Mouse (Mus musculus) gonadal fat pad, adult 2 months (tissue): Measurements from ENCODE around the gene Parp3. TPM values are rescaled to one million over a fixed set of nuclear protein-coding genes. Genes with fewer than 3 reads are reported as not detected.

Source experiments
- DNase-seq: peaks from one replicate; pipeline ENCODE4 v3.0.0-alpha.2; 2012; ENCODE audit warnings: low read depth
- polyA plus RNA-seq: library from polyadenylated mRNA; depleted of rRNA; stranded (reverse); fragments of >200 nt; gene quantifications from 2 replicates; pipeline ENCODE4 v1.2.3, GENCODE M21; 2012; rRNA removed

Parp3 gene
- polyA plus RNA-seq, 1 experiment: 103 TPM

DNA sequence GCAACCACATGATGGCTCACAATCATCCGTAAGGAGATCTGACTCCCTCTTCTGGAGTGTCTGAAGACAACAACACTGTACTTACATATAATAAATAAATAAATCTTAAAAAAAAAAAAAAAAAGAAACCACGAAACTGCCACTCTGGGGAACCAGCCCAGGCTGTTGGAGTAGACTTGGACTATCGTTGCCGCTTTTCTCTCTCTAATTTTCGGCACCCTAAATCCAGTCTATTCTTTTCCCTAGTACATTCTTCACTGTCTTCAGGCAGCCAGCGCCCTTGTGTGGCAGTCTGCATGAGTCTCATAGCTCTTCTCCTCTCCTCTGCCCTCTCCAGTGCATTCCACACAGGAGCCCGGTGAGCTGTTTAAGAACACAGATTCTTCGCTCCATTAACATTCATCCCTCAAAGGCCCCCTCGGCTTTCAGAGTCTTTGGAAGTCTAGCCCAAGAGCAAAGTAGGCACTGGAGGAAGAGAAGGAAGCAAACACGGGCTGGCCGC, 48.0 kb downstream of the Parp3 start:
- DNase-seq: no peak

DNA sequence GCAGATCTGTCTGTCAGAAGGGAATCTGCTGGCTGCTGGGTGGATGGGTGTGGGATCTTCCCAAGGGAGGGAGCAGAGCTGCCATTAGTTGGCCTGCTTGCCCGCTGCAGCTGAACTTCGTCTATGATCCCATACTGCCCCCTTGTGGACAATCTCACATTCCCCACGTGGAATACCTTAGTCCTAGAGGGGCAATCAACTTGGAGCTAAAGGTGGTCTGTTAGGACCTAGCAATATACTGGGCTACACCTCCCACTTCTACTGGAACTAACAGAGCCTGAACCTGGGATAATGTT, 54.9 kb downstream of the Parp3 start:
- no peak for DNase-seq

DNA sequence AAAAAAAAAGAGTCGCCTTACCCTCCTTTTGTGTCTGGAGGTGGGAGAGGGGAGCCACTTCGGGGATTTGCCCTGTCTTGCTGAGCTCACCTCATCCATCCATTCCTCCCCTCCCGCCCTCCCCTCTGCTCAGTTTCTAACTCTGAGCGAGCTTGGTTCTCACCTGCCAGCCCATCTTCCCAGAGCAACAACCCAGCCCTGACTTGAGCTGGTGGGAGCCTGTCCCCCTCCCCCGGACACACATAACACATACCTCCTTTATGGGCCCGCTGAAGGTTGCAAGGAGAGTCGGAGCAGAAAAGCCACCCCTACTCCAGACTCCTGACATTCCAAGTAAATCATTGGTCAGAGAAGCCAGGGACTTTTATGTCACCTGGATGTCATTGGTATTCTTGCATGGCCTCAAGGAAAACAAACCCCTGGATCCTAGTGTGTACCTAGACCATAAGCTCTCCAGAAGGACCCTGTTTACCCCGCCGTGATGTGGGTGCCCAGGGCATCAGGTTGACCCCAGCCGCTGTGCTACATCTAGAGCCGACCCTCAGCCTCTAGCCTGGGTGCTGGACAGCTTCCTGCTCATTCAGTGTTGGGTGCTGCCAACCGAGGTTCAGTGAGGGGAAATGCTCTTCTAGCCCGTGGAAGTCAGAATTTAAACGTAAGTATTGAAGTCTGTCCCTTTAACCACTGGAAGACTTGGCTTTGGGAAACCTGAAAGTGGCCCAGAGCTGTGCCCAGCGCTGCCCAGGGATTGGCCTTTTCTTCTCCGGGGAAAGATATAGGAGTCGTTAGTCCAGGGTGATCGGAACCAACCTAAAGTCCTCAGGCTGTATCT, 55.5 kb downstream of the Parp3 start:
- DNase-seq: no peak

DNA sequence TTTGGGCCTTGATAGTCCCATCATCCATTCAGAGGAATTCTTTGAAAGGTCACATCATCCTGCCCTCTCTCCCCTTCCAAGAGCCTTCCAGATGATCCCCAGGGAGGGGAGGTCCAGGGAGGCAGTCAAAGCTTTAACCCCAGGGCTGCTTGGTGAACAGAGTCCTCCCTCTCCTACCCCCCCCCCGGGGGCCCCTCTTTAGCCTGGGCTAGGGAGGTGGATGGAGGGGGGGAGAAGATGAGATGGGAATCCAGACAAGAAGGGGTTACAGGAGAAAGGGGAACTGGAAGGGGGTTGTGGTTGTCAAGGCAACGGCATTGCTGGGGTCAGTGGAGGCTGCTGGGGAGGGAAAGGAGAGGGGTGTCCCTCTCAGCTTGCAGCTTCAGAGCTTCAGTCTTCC, 56.1 kb downstream of the Parp3 start:
- no peak for DNase-seq

Other genes starting within 250 kb of the Parp3 start
- gene Alas1, start 228.3 kb downstream of the Parp3 start, polyA plus RNA-seq: 203 and 204 TPM in 2 replicates
- 5.4 and 5.6 TPM in 2 replicates for gene Poc1a, start 195.9 kb downstream of the Parp3 start, polyA plus RNA-seq
- 43.8 and 53.6 TPM in 2 replicates for gene Dusp7, start 108.3 kb downstream of the Parp3 start, polyA plus RNA-seq
- gene Rpl29, start 47.5 kb downstream of the Parp3 start, polyA plus RNA-seq: 567 and 580 TPM in 2 replicates
- 14.1 and 18.7 TPM in 2 replicates for gene Acy1, start 38.6 kb downstream of the Parp3 start, polyA plus RNA-seq
- gene Abhd14b, start 29.5 kb downstream of the Parp3 start, polyA plus RNA-seq: 133 and 140 TPM in 2 replicates
- 26.9 and 36.5 TPM in 2 replicates for gene Abhd14a, start 29.3 kb downstream of the Parp3 start, polyA plus RNA-seq
- 51.1 and 53.6 TPM in 2 replicates for gene Pcbp4, start 23.7 kb downstream of the Parp3 start, polyA plus RNA-seq
- gene Gpr62, start 11.0 kb downstream of the Parp3 start, polyA plus RNA-seq: 0.35 and 0.36 TPM in 2 replicates
- 21.8 and 27.9 TPM in 2 replicates for gene Rrp9, start 986 bp downstream of the Parp3 start, polyA plus RNA-seq
- 1.6 and 3.0 TPM in 2 replicates for gene Iqcf1, start 23.0 kb upstream of the Parp3 start, polyA plus RNA-seq
- 1.8 and 2.1 TPM in 2 replicates for gene Iqcf5, start 37.6 kb upstream of the Parp3 start, polyA plus RNA-seq
- 2.6 and 4.1 TPM in 2 replicates for gene Iqcf3, start 84.7 kb upstream of the Parp3 start, polyA plus RNA-seq
- gene Iqcf4, start 94.0 kb upstream of the Parp3 start, polyA plus RNA-seq: 0.89 and 1.3 TPM in 2 replicates
- 0.41 TPM in 1 of 2 replicates, not detected in the other for gene Iqcf6, start 149.6 kb upstream of the Parp3 start, polyA plus RNA-seq
- not detected in 2 replicates for gene Grm2, start 179.1 kb upstream of the Parp3 start, polyA plus RNA-seq
- 103 and 126 TPM in 2 replicates for gene Tex264, start 209.0 kb upstream of the Parp3 start, polyA plus RNA-seq